Mouse (Mus musculus): ENCODE data around the gene Hp1bp3.

DNA sequence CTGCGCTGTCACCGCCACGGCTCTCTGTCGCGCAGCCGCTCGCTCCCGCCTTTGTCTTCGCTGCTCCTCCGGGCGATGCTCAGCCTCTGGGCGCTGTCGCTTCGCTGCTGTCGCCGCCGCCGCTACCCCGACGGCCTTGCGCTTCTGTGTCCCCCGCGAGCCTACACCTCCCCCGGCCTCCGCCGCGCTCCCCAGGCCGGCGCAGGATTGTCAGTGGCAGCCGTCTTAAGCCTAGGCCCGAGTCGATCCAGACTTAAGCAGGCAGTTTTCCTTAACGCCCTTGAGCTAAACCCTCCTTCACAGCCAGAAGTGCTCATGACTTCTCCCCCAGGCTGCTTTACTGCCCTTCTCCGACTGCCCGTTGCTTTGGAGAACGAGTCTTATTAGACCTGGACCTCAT is 1.3 kb downstream of the Hp1bp3 start:
- no peak for TF ChIP-seq POLR2A (IDR thresholded peaks at IDR 0.05; ENCODE audit: low read depth, low read length)
- no peak for TF ChIP-seq CTCF (IDR thresholded peaks at IDR 0.05; ENCODE audit: extremely low read depth, insufficient read length, insufficient replicate concordance, low read depth, low read length)

All from small intestine, adult 2 months (tissue).